Mouse (Mus musculus) myocyte (in vitro differentiated cells): ENCODE measurements around the gene Pdlim3. TPM values are rescaled to one million over a fixed set of nuclear protein-coding genes. Genes with fewer than 3 reads are reported as not detected.

ENCODE experiments used
- H3K27me3 ChIP-seq: one replicate; pipeline ENCODE4 v1.6.1; 2011; ENCODE audit not compliant: control insufficient read depth, insufficient read depth, insufficient read length
- H3K36me3 ChIP-seq: one replicate; pipeline ENCODE4 v1.6.1; 2011; ENCODE audit not compliant: control insufficient read depth, insufficient read depth
- H3K4me2 ChIP-seq: one replicate; pipeline ENCODE4 v1.6.1; 2011; ENCODE audit warnings: low read depth, control low read depth
- H3K4me3 ChIP-seq: one replicate; pipeline ENCODE4 v1.5.1; 2011; ENCODE audit warnings: mild to moderate bottlenecking, control low read depth, moderate library complexity
- H3K79me2 ChIP-seq: one replicate; pipeline ENCODE4 v1.6.1; 2011; ENCODE audit not compliant: control insufficient read depth, insufficient read depth
- H3ac ChIP-seq: one replicate; pipeline ENCODE4 v1.6.1; 2011; ENCODE audit not compliant: control insufficient read depth, insufficient read length
- CEBPB ChIP-seq: IDR thresholded peaks from 2 replicates; pipeline ENCODE4 v1.6.1; 2011; ENCODE audit warnings: mild to moderate bottlenecking, moderate library complexity; ENCODE audit not compliant: poor library complexity, insufficient read depth, severe bottlenecking
- E2F4 ChIP-seq: IDR thresholded peaks from one replicate; pipeline ENCODE4 v1.6.1; 2011; ENCODE audit warnings: mild to moderate bottlenecking, control low read depth, moderate library complexity; ENCODE audit not compliant: insufficient read depth
- MAX ChIP-seq: IDR thresholded peaks from one replicate; pipeline ENCODE4 v1.6.1; 2011; ENCODE audit warnings: low read depth, mild to moderate bottlenecking, control low read depth
- MYOD1 ChIP-seq, 3 experiments: IDR thresholded peaks; one replicate each; pipeline ENCODE4 v1.6.1; 2011; ENCODE audit warnings: control low read depth in 2 of 3, low read depth in 2 of 3, mild to moderate bottlenecking in 2 of 3, moderate library complexity in 1 of 3; ENCODE audit not compliant: insufficient read length in 2 of 3, control insufficient read depth in 1 of 3
- MYOG ChIP-seq, 3 experiments: IDR thresholded peaks; one replicate each; pipeline ENCODE4 v1.6.1; 2011; ENCODE audit warnings: control low read depth in 2 of 3, low read depth in 2 of 3, mild to moderate bottlenecking in 2 of 3; ENCODE audit not compliant: insufficient read length in 2 of 3, control insufficient read depth in 1 of 3, insufficient read depth in 1 of 3
- POLR2A ChIP-seq: IDR thresholded peaks from one replicate; pipeline ENCODE4 v1.6.1; 2011; ENCODE audit warnings: low read depth, mild to moderate bottlenecking, control low read depth, moderate library complexity; ENCODE audit not compliant: insufficient read length
- POLR2AphosphoS2 ChIP-seq: IDR thresholded peaks from one replicate; pipeline ENCODE4 v1.6.1; 2011; ENCODE audit warnings: low read depth, control low read depth; ENCODE audit not compliant: insufficient read length
- REST ChIP-seq: IDR thresholded peaks from one replicate; pipeline ENCODE4 v1.6.1; 2011; ENCODE audit warnings: mild to moderate bottlenecking, control low read depth, moderate library complexity; ENCODE audit not compliant: insufficient read depth, insufficient read length
- SRF ChIP-seq: IDR thresholded peaks from one replicate; pipeline ENCODE4 v1.6.1; 2011; ENCODE audit warnings: low read depth; ENCODE audit not compliant: control insufficient read depth, insufficient read length
- TCF12 ChIP-seq: IDR thresholded peaks from one replicate; pipeline ENCODE4 v1.6.1; 2011; ENCODE audit warnings: mild to moderate bottlenecking, control low read depth; ENCODE audit not compliant: poor library complexity, insufficient read depth, severe bottlenecking
- TCF3 ChIP-seq: IDR thresholded peaks from one replicate; pipeline ENCODE4 v1.6.1; 2011; ENCODE audit warnings: low read depth, control low read depth; ENCODE audit not compliant: insufficient read length
- USF1 ChIP-seq: IDR thresholded peaks from one replicate; pipeline ENCODE4 v1.6.1; 2011; ENCODE audit warnings: low read depth, mild to moderate bottlenecking, control low read depth, moderate library complexity
- polyA plus RNA-seq: library from polyadenylated mRNA; unstranded; fragments of >200 nt; fragmentation: generic; extraction: Trizol; gene quantifications from one replicate; pipeline ENCODE4 v1.2.1, GENCODE M21; 2012; ENCODE audit warnings: missing spikeins

Gene Pdlim3
- polyA plus RNA-seq, 1 experiment, result 77.7 TPM

DNA sequence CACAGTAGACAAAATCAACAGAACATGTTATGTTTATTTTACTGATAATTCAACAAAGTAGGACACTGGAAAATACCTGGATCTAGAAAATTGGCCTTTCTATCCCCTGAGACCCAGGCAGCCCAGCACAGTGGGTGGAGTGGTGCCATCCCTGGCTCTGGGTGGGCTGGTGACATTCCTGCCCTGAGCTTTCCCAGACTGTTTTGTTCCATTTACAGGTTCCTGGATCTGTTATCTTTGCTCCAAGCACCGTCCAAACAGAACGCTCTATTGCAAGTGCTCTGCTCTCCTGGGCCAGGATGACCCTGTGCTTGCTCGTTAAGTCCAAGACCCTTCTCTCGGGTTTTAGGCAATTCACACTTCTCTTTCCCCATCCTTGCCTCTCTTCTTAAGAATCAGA lies 1.5 kb upstream of the Pdlim3 start:
- Histone ChIP-seq H3K27me3 (peaks cover 4% of the 10 kb centered on the region), H3ac (no peak overlapping the region), H3K4me2 (no peak overlapping the region), H3K4me3 (no peak overlapping the region), H3K79me2 (peaks cover 3% of the 10 kb centered on the region), H3K36me3 (no peaks in the 10 kb centered on the region)
- TF ChIP-seq TCF12 (no peak), CEBPB (no peak), E2F4 (no peak), TCF3 (no peak), MYOD1 (IDR thresholded peaks at IDR 0.05; ENCODE audit: control insufficient read depth in 1 of 3, insufficient read length in 2 of 3, low read depth in 2 of 3) (no peak), POLR2AphosphoS2 (no peak), SRF (no peak), MAX (no peak), POLR2A (no peak), MYOG (IDR thresholded peaks at IDR 0.05; ENCODE audit: control insufficient read depth in 1 of 3, insufficient read depth in 1 of 3, insufficient read length in 2 of 3, low read depth in 2 of 3) (no peak), REST (no peak), USF1 (no peak)

DNA sequence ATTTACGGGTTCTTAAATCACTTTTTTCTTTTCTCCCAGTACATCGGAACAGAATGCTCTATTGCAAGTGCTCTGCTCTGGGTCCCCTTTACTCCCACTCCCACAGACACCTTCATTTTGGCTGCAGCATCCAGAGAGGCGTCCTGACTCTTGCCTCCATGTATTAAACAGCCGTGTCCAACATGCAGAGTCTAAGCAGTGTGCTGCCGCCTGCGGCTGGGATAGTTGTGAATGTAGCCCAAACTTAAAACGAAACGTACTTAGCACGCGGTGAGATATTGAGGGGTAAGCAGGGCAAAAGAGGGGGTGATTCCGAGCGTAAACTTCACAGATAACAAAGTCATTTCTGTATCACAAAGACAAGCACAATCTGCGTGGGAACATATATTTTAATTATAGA lies 709 bp upstream of the Pdlim3 start:
- Histone ChIP-seq H3K27me3 (peaks cover 4% of the 10 kb centered on the region), H3K4me3 (peak overlapping the region; percentile 35), H3K79me2 (peaks cover 3% of the 10 kb centered on the region), H3K36me3 (no peaks in the 10 kb centered on the region), H3K4me2 (peak overlapping the region; percentile 71), H3ac (no peak overlapping the region)
- TF ChIP-seq POLR2AphosphoS2 (no peak), USF1 (no peak), SRF (no peak), TCF3 (no peak), MYOG (IDR thresholded peaks at IDR 0.05; ENCODE audit: control insufficient read depth in 1 of 3, insufficient read depth in 1 of 3, insufficient read length in 2 of 3, low read depth in 2 of 3) (no peak)

DNA sequence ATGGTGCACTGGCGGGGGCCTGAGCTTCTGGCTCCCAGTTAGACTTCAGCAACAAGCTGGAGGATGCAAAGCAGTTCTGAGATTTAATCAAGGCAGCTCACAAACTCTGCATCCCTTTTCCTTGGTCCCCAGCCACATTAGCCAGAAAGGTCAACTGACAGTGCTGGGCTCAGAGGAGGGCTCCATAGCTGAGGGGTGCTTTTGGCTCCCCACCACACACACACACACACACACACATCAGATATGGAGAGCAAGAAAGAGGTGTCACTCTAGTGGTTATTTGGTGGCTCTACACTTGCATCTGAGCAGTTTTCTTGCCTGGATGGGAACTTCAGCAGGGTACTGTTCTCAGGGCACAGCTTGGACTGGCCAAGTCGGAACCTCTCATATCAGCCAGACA lies 514 bp downstream of the Pdlim3 start:
- Histone ChIP-seq H3K27me3 (peaks cover 4% of the 10 kb centered on the region), H3K36me3 (no peaks in the 10 kb centered on the region), H3ac (no peak overlapping the region), H3K4me2 (peak overlapping the region; percentile 71), H3K79me2 (peaks cover 3% of the 10 kb centered on the region), H3K4me3 (peak overlapping the region; percentile 35)
- no peak for TF ChIP-seq MAX
- no peak for TF ChIP-seq USF1
- TF ChIP-seq POLR2AphosphoS2, result no peak
- no peak for TF ChIP-seq MYOG (IDR thresholded peaks at IDR 0.05; ENCODE audit: control insufficient read depth in 1 of 3, insufficient read depth in 1 of 3, insufficient read length in 2 of 3, low read depth in 2 of 3)
- no peak for TF ChIP-seq TCF3
- TF ChIP-seq SRF, result no peak
- TF ChIP-seq E2F4, result no peak
- no peak for TF ChIP-seq CEBPB
- TF ChIP-seq MYOD1 (IDR thresholded peaks at IDR 0.05; ENCODE audit: control insufficient read depth in 1 of 3, insufficient read length in 2 of 3, low read depth in 2 of 3), result no peak
- TF ChIP-seq REST, result no peak
- TF ChIP-seq POLR2A, result no peak

DNA sequence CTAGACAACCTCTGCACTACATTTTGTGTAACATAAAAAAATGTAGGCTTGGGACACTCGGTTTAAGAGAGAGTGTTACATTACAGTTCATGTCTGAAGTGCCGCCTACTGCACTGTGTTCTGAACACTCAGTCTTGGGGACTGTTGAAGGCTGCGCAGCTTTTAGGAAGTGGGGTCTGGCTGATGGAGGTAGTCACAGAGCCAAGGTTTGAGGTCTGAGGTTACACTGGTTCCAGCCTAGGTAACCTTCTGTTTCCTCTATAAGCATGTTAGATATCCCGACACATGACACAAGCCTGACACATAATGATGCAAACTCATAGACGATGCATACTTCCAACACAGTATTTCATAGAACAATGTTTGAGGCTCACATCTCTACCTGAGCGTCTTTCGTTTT lies 4.5 kb downstream of the Pdlim3 start:
- Histone ChIP-seq H3K4me3 (no peak overlapping the region), H3K4me2 (peak overlapping the region; percentile 16), H3K79me2 (peaks cover 3% of the 10 kb centered on the region)

DNA sequence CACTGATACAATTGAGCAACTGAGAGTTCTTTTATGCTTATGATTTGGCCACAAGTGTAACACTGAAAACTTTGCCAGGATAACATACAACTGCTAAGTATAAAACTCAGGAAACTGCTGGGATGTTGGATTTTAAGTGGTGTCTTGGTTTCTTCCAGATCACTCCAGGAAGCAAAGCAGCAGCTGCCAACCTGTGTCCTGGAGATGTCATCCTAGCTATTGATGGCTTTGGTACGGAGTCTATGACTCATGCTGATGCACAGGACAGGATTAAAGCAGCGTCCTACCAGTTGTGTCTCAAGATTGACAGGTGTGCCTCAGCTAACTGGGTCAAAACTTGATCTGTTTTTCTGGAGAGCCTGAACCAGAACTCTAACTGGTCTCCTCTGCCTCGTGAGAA lies 11.3 kb downstream of the Pdlim3 start:
- no peak overlapping the region for H3ac ChIP-seq
- H3K36me3 ChIP-seq, result no peaks in the 10 kb centered on the region
- no peak overlapping the region for H3K4me3 ChIP-seq
- no peaks in the 10 kb centered on the region for H3K79me2 ChIP-seq
- H3K4me2 ChIP-seq, result no peak overlapping the region
- H3K27me3 ChIP-seq, result no peaks in the 10 kb centered on the region
- TF ChIP-seq TCF12, result peak; percentile 25
- peak; percentile 61 to 83 (median 68) for TF ChIP-seq MYOD1 (IDR thresholded peaks at IDR 0.05; ENCODE audit: control insufficient read depth in 1 of 3, insufficient read length in 2 of 3, low read depth in 2 of 3)
- no peak for TF ChIP-seq SRF
- TF ChIP-seq TCF3, result peak; percentile 4
- no peak for TF ChIP-seq E2F4
- peak in 2 of 3 experiments; percentile 17 to 52 for TF ChIP-seq MYOG (IDR thresholded peaks at IDR 0.05; ENCODE audit: control insufficient read depth in 1 of 3, insufficient read depth in 1 of 3, insufficient read length in 2 of 3, low read depth in 2 of 3)
- TF ChIP-seq MAX, result no peak
- no peak for TF ChIP-seq POLR2A
- TF ChIP-seq REST, result no peak

More for the DNA sequence above, 4.5 kb downstream of the Pdlim3 start:
- no peaks in the 10 kb centered on the region for H3K36me3 ChIP-seq
- H3K27me3 ChIP-seq, result no peaks in the 10 kb centered on the region
- H3ac ChIP-seq, result no peak overlapping the region
- no peak for TF ChIP-seq MAX
- no peak for TF ChIP-seq REST
- TF ChIP-seq TCF3, result no peak
- no peak for TF ChIP-seq E2F4
- no peak for TF ChIP-seq POLR2A
- no peak for TF ChIP-seq SRF
- no peak for TF ChIP-seq MYOD1 (IDR thresholded peaks at IDR 0.05; ENCODE audit: control insufficient read depth in 1 of 3, insufficient read length in 2 of 3, low read depth in 2 of 3)
